Mouse (Mus musculus) testis, adult 2 months (tissue): ENCODE data around the gene Tm7sf2. TPM values are rescaled to one million over a fixed set of nuclear protein-coding genes. Genes with fewer than 3 reads are reported as not detected.

Source experiments
- H3K27ac ChIP-seq: fragments of 200-500 bp; 2 replicates; pipeline ENCODE4 v1.5.1; 2012; ENCODE audit warnings: low read depth, low read length; ENCODE audit not compliant: control insufficient read depth, insufficient read depth
- H3K27me3 ChIP-seq: fragments of 200-500 bp; 2 replicates; pipeline ENCODE4 v1.6.1; 2012; ENCODE audit warnings: mild to moderate bottlenecking, low read length, moderate library complexity; ENCODE audit not compliant: control insufficient read depth, insufficient read depth
- H3K36me3 ChIP-seq: fragments of 200-500 bp; 2 replicates; pipeline ENCODE4 v1.6.1; 2012; ENCODE audit warnings: mild to moderate bottlenecking, low read length; ENCODE audit not compliant: control insufficient read depth, insufficient read depth
- H3K4me1 ChIP-seq: fragments of 200-500 bp; 2 replicates; pipeline ENCODE4 v1.6.1; 2012; ENCODE audit warnings: low read length; ENCODE audit not compliant: control insufficient read depth, insufficient read depth
- H3K4me3 ChIP-seq: fragments of 200-500 bp; 2 replicates; pipeline ENCODE4 v1.5.1; 2012; ENCODE audit warnings: low read depth, mild to moderate bottlenecking, low read length, moderate library complexity, mixed read lengths; ENCODE audit not compliant: control insufficient read depth
- CTCF ChIP-seq: fragments of 200-500 bp; IDR thresholded peaks from 2 replicates; pipeline ENCODE4 v1.5.1; 2012; ENCODE audit warnings: low read depth, mild to moderate bottlenecking, inconsistent platforms, low read length, moderate library complexity; ENCODE audit not compliant: control insufficient read depth, insufficient read depth, insufficient replicate concordance
- POLR2A ChIP-seq: fragments of 200-500 bp; IDR thresholded peaks from 2 replicates; pipeline ENCODE4 v1.6.1; 2012; ENCODE audit warnings: low read depth, mild to moderate bottlenecking, inconsistent platforms, low read length, moderate library complexity; ENCODE audit not compliant: control insufficient read depth
- polyA plus RNA-seq: library from polyadenylated mRNA; depleted of rRNA; stranded (reverse); fragments of >200 nt; gene quantifications from 2 replicates; pipeline ENCODE4 v1.2.3, GENCODE M21; 2012

Gene Tm7sf2
- polyA plus RNA-seq, 1 experiment, result 26.5 TPM

GRCm38 (mm10) chr19:6102169-6102853 is 34.1 kb upstream of the Tm7sf2 start:
- no peak overlapping the region for H3K27ac ChIP-seq
- H3K36me3 ChIP-seq, result peaks cover 3% of the 10 kb centered on the region; the same call in 1 of the 2 replicates
- TF ChIP-seq CTCF (no peak), POLR2A (no peak)
- H3K27me3 ChIP-seq, result no peaks in the 10 kb centered on the region
- H3K4me3 ChIP-seq, result no peak overlapping the region
- peaks cover 3% of the 10 kb centered on the region for H3K4me1 ChIP-seq

DNA sequence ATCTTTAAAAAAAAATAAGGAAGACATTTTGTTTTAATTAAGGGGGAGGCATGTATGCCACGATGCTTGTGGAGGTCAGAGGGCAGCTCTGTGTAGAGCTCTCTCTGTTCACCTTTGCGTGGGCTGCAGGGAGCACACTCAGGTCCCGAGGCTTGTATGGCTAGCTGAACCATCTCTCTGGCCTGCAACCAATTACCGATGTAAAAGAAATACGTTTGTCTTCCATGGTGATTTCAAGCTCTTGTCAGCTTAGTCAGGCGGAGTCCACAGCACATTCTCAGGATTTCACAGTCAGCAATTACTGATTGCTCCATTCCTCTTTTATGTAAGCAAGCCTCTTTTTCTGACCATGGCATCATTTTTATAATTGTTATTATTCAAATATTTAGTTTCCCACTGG is 33.0 kb upstream of the Tm7sf2 start:
- Histone ChIP-seq H3K36me3 (peaks cover 3% of the 10 kb centered on the region; the same call in 1 of the 2 replicates), H3K27ac (no peak overlapping the region), H3K4me1 (peaks cover under 1% of the 10 kb centered on the region), H3K27me3 (no peaks in the 10 kb centered on the region), H3K4me3 (no peak overlapping the region)
- TF ChIP-seq POLR2A (no peak), CTCF (no peak)

DNA sequence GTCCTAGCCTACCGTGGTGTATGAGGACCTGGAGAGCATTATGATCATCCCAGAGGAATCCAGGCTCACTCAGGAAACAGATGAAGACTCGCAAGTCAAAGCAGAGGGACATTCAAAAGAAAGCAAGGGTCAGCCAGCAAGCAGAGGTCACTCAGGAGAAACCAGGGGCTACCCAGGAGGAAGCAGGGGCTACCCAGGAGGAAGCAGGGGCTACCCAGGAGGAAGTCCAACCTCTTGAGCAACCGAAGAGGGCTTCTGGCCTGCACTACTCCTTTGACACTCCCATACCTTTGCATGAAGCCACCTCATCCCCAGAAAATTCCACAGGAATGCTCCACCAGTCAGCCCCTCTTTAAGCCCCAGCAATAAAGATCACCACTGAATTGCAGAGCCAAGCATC is 29.7 kb upstream of the Tm7sf2 start:
- Histone ChIP-seq H3K27me3 (no peaks in the 10 kb centered on the region), H3K4me1 (no peaks in the 10 kb centered on the region), H3K4me3 (no peak overlapping the region), H3K36me3 (peaks cover 3% of the 10 kb centered on the region; the same call in 1 of the 2 replicates), H3K27ac (no peak overlapping the region)
- no peak for TF ChIP-seq POLR2A
- TF ChIP-seq CTCF, result no peak

DNA sequence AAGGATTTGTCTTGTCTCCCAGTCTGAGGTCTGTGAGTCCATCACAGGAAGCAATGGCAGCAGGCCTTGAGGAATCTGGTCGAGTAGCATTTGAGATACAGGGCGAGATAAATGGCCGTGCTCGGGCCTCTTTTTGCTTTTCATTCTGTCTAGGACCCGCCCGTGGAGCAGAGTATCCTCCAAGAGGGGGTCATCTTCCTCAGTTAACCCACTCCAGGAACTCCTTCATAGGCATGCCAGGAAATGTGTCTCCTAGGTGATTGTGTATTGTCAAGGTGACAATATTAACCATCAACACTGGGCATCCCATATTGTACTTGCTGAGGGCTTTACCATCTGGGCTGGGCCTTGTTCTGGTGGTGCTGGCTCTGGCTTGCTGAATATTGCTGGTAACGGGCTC is 25.9 kb upstream of the Tm7sf2 start, which contains the start of gene AC131692.1:
TSS of gene AC131692.1 (plus strand) at position 301 of the 400 bp plus-strand sequence.
- Histone ChIP-seq H3K36me3 (peaks cover 6% of the 10 kb centered on the region), H3K27ac (peak within 1 kb of the TSS; percentile 3; the same call in 1 of the 2 replicates), H3K27me3 (no peaks in the 10 kb centered on the region), H3K4me1 (no peaks in the 10 kb centered on the region), H3K4me3 (peak within 1 kb of the TSS; percentile 79)
- TF ChIP-seq POLR2A, result no peak

DNA sequence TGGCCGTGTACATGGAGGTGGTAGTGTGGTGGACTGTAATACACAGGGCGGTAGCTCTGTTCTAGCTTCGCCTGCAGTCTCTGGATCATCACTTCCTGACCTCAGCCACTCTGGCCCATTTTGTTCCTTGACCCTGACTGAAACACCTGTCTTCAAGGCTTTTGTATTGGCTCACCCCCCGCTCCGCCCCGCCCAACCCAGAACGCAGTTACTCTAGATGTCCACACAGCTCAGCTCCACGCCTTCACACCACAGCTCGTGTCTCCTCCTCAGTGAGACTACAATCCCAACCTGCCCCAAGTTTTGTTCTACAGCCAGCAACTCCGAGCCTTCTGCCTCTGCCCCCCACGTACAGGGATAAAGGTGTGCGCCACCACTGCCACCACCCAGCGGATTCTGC is 20.7 kb upstream of the Tm7sf2 start:
- Histone ChIP-seq H3K27me3 (no peaks in the 10 kb centered on the region), H3K36me3 (peaks cover 3% of the 10 kb centered on the region)

GRCm38 (mm10) chr19:6085417-6085879 is 17.3 kb upstream of the Tm7sf2 start:
- H3K4me1 ChIP-seq, result peaks cover 8% of the 10 kb centered on the region
- H3K4me3 ChIP-seq, result peak overlapping the region; percentile 95
- TF ChIP-seq CTCF (no peak), POLR2A (no peak)
- peaks cover 5% of the 10 kb centered on the region for H3K36me3 ChIP-seq
- H3K27me3 ChIP-seq, result no peaks in the 10 kb centered on the region
- H3K27ac ChIP-seq, result peak overlapping the region; percentile 86

More for the DNA sequence above, 20.7 kb upstream of the Tm7sf2 start:
- Histone ChIP-seq H3K4me3 (no peak overlapping the region), H3K27ac (no peak overlapping the region), H3K4me1 (peaks cover 6% of the 10 kb centered on the region)
- TF ChIP-seq POLR2A (no peak), CTCF (no peak)

- no peak for TF ChIP-seq CTCF
- TF ChIP-seq POLR2A, result peak; percentile 75
- Histone ChIP-seq H3K4me1 (peaks cover 8% of the 10 kb centered on the region), H3K36me3 (peaks cover 2% of the 10 kb centered on the region), H3K27me3 (no peaks in the 10 kb centered on the region), H3K27ac (peak within 1 kb of the TSS; percentile 86), H3K4me3 (peak within 1 kb of the TSS; percentile 95)
Measured at GRCm38 (mm10) chr19:6084478-6085248, 16.5 kb upstream of the Tm7sf2 start, which contains the start of the genes Zfpl1 and Cdca5. Gene Zfpl1, minus strand, starts transcription at chr19:6084956. Gene Cdca5, plus strand, starts transcription at chr19:6084983.
